Mouse (Mus musculus): ENCODE data around the gene Lgalsl.

GRCm38 (mm10) chr11:20788070-20788469 lies 42.8 kb downstream of the Lgalsl start:
- TF ChIP-seq CTCF (IDR thresholded peaks at IDR 0.05; ENCODE audit: low read depth) (no peak), EP300 (optimal IDR thresholded peaks at IDR 0.05) (no peak)

Measured in stomach, postnatal 0 days (tissue).